Comparison of ENCODE assay signal across 8 mouse cellular contexts in genomic region chr15:103060341-103061130, GRCm38 (mm10). TPM values are rescaled to one million over a fixed set of nuclear protein-coding genes. Genes with fewer than 3 reads are reported as not detected.
DNase-seq lines count a peak whose midpoint lies in the region; ATAC-seq and TF ChIP-seq lines count a peak whose summit lies in the region.

No protein-coding gene starts in this region.

- peaks cover 100% of the 10 kb centered on the region for H3K27me3 ChIP-seq in midbrain, embryonic 10.5 days (ENCODE audit: low read depth, poor library complexity, severe bottlenecking)
- H3K27me3 ChIP-seq in midbrain, embryonic 16.5 days (ENCODE audit: control insufficient read depth, insufficient read depth, low read depth, low read length) = peaks cover 83% of the 10 kb centered on the region
- no peaks in the 10 kb centered on the region for H3K27me3 ChIP-seq in kidney, embryonic 14.5 days (ENCODE audit: control insufficient read depth, insufficient read depth, low read length)
- no peaks in the 10 kb centered on the region for H3K27me3 ChIP-seq in neural tube, embryonic 15.5 days (replicated peaks)

- no peak for TF ChIP-seq CTCF in layer of hippocampus, adult 2 months (conservative IDR thresholded peaks at IDR 0.05)
- no peak for TF ChIP-seq CTCF in left cerebral cortex, adult 2 months (IDR thresholded peaks at IDR 0.05)

- H3K9ac ChIP-seq in midbrain, embryonic 16.5 days (ENCODE audit: low read depth, low read length) = no peak overlapping the region
- peak overlapping the region; percentile 71 for H3K9ac ChIP-seq in kidney, embryonic 14.5 days (ENCODE audit: low read depth, low read length)
- H3K9ac ChIP-seq in neural tube, embryonic 15.5 days (replicated peaks) = peak overlapping the region; percentile 37

- H3K4me1 ChIP-seq in midbrain, embryonic 10.5 days = peaks cover 7% of the 10 kb centered on the region
- no peaks in the 10 kb centered on the region for H3K4me1 ChIP-seq in midbrain, embryonic 16.5 days (ENCODE audit: control insufficient read depth, insufficient read depth, low read length)
- H3K4me1 ChIP-seq in kidney, embryonic 14.5 days (ENCODE audit: control insufficient read depth, insufficient read depth, low read length) = peaks cover 62% of the 10 kb centered on the region
- peaks cover 72% of the 10 kb centered on the region for H3K4me1 ChIP-seq in neural tube, embryonic 15.5 days

- under 1% methylated on average over 36 of the region's 36 CpGs for WGBS in midbrain, embryonic 10.5 days
- WGBS in midbrain, embryonic 16.5 days = under 1% methylated on average over 36 of the region's 36 CpGs
- 2% methylated on average over 36 of the region's 36 CpGs for WGBS in kidney, embryonic 14.5 days
- WGBS in neural tube, embryonic 15.5 days = 7% methylated on average over 36 of the region's 36 CpGs

- H3K9me3 ChIP-seq in midbrain, embryonic 10.5 days (replicated peaks) = no peaks in the 10 kb centered on the region
- no peaks in the 10 kb centered on the region for H3K9me3 ChIP-seq in midbrain, embryonic 16.5 days (replicated peaks; ENCODE audit: control insufficient read depth, low read length, poor library complexity, severe bottlenecking)
- H3K9me3 ChIP-seq in kidney, embryonic 14.5 days (ENCODE audit: control insufficient read depth, low read length) = no peaks in the 10 kb centered on the region
- no peaks in the 10 kb centered on the region for H3K9me3 ChIP-seq in neural tube, embryonic 15.5 days (replicated peaks)

- no peak overlapping the region for H3K4me3 ChIP-seq in midbrain, embryonic 10.5 days
- H3K4me3 ChIP-seq in midbrain, embryonic 16.5 days (ENCODE audit: low read depth, low read length) = no peak overlapping the region
- H3K4me3 ChIP-seq in kidney, embryonic 14.5 days (ENCODE audit: low read length) = peak overlapping the region; percentile 40
- H3K4me3 ChIP-seq in neural tube, embryonic 15.5 days (replicated peaks) = peak overlapping the region; percentile 22
- H3K4me3 ChIP-seq in layer of hippocampus, adult 2 months = no peak overlapping the region
- H3K4me3 ChIP-seq in left cerebral cortex, adult 2 months = no peak overlapping the region

- no peak for ATAC-seq in midbrain, embryonic 16.5 days
- peak; percentile 89 for ATAC-seq in kidney, embryonic 14.5 days (ENCODE audit: low FRiP score, low TSS enrichment)
- ATAC-seq in neural tube, embryonic 15.5 days (ENCODE audit: low FRiP score) = peak; percentile 68

- no peak overlapping the region for H3K27ac ChIP-seq in midbrain, embryonic 10.5 days (replicated peaks)
- no peak overlapping the region for H3K27ac ChIP-seq in midbrain, embryonic 16.5 days (ENCODE audit: low read length)
- H3K27ac ChIP-seq in kidney, embryonic 14.5 days (ENCODE audit: low read depth, low read length) = peak overlapping the region; percentile 90
- H3K27ac ChIP-seq in neural tube, embryonic 15.5 days (replicated peaks) = peak overlapping the region; percentile 81
- no peak overlapping the region for H3K27ac ChIP-seq in layer of hippocampus, adult 2 months
- H3K27ac ChIP-seq in left cerebral cortex, adult 2 months = no peak overlapping the region

- H3K36me3 ChIP-seq in midbrain, embryonic 10.5 days = no peaks in the 10 kb centered on the region
- H3K36me3 ChIP-seq in midbrain, embryonic 16.5 days (ENCODE audit: control insufficient read depth, insufficient read depth, low read length) = no peaks in the 10 kb centered on the region
- no peaks in the 10 kb centered on the region for H3K36me3 ChIP-seq in kidney, embryonic 14.5 days (ENCODE audit: control insufficient read depth, insufficient read depth, low read length)
- H3K36me3 ChIP-seq in neural tube, embryonic 15.5 days = no peaks in the 10 kb centered on the region

- DNase-seq in midbrain, embryonic 10.5 days (ENCODE audit: low spot score) = peak; percentile 62
- DNase-seq in forelimb bud, embryonic 11.5 days (ENCODE audit: low read depth, low spot score) = peak; percentile 62
- DNase-seq in layer of hippocampus, adult 2 months (ENCODE audit: low spot score in 2 of 2) = no peak
- DNase-seq in left cerebral cortex, adult 2 months (ENCODE audit: extremely low spot score in 1 of 2, low spot score in 2 of 2) = no peak
- DNase-seq in layer of hippocampus, adult 9-10 months (ENCODE audit: low spot score) = no peak

- intact Hi-C loops in left cerebral cortex, adult 2 months (cut with DNase I) = loop anchor here (5.0 kb wide), 2 partner anchors 98 to 143 kb away; no protein-coding TSS in a partner anchor

- no peak overlapping the region for H3K4me2 ChIP-seq in midbrain, embryonic 16.5 days (ENCODE audit: low read length)
- H3K4me2 ChIP-seq in kidney, embryonic 14.5 days (replicated peaks; ENCODE audit: low read depth, low read length) = peak overlapping the region; percentile 65
- H3K4me2 ChIP-seq in neural tube, embryonic 15.5 days = peak overlapping the region; percentile 51

RNA-seq across cellular contexts. Expression of gene Hoxc4, which starts 41.8 kb away (rescaled TPM):
- polyA plus RNA-seq in midbrain, embryonic 10.5 days (2016; fragmentation: Nextera tagmentation; extraction: Ambion mirVana) = not detected in 2 replicates
- polyA plus RNA-seq in midbrain, embryonic 16.5 days (2015; fragmentation: Nextera tagmentation; extraction: Ambion mirVana) = not detected in 2 replicates
- 7.4 and 8.6 TPM in 2 replicates for polyA plus RNA-seq in kidney, embryonic 14.5 days (2014; fragmentation: Nextera tagmentation; extraction: Ambion mirVana)
- polyA plus RNA-seq in neural tube, embryonic 15.5 days (2015; fragmentation: Nextera tagmentation; extraction: Ambion mirVana) = 26.7 and 48.6 TPM in 2 replicates
- total RNA-seq in layer of hippocampus, adult 2 months (2021) = not detected
- not detected for total RNA-seq in left cerebral cortex, adult 2 months (2021)

Comparison
In these comparisons a context has a peak if more than half of its experiments do, and no peak if none do; other contexts are left out.
1. DNase-seq: peak in midbrain, embryonic 10.5 days (single experiment) and forelimb bud, embryonic 11.5 days (single experiment); none in layer of hippocampus, adult 2 months (0 of 2), left cerebral cortex, adult 2 months (0 of 2) and layer of hippocampus, adult 9-10 months (single experiment).
2. H3K27ac ChIP-seq: peak in kidney, embryonic 14.5 days (single experiment) and neural tube, embryonic 15.5 days (single experiment); none in midbrain, embryonic 10.5 days (single experiment), midbrain, embryonic 16.5 days (single experiment), layer of hippocampus, adult 2 months (single experiment) and left cerebral cortex, adult 2 months (single experiment).
3. H3K4me3 ChIP-seq: peak in kidney, embryonic 14.5 days (single experiment) and neural tube, embryonic 15.5 days (single experiment); none in midbrain, embryonic 10.5 days (single experiment), midbrain, embryonic 16.5 days (single experiment), layer of hippocampus, adult 2 months (single experiment) and left cerebral cortex, adult 2 months (single experiment).